Mouse (Mus musculus) brain, embryonic 14.5 days (tissue): ENCODE measurements at regions not wholly inside any gene's neighbourhood (a gene's known extent, or its start where the extent isn't known, plus 50 kb on each side); places are given as distances from the start of the nearest gene placed in this dataset.

Experiments
- CTCF ChIP-seq: fragments of 200-500 bp; IDR thresholded peaks from 2 replicates; pipeline ENCODE4 v1.5.1; 2012; ENCODE audit warnings: inconsistent platforms, mild to moderate bottlenecking, moderate library complexity, borderline replicate concordance; ENCODE audit not compliant: insufficient read depth, insufficient read length; ENCODE audit errors: extremely low read depth
- POLR2A ChIP-seq: fragments of 200-500 bp; IDR thresholded peaks from 2 replicates; pipeline ENCODE4 v1.6.1; 2012; ENCODE audit warnings: mild to moderate bottlenecking, inconsistent platforms, borderline replicate concordance; ENCODE audit not compliant: poor library complexity, insufficient read depth, insufficient read length, severe bottlenecking; ENCODE audit errors: extremely low read depth

DNA sequence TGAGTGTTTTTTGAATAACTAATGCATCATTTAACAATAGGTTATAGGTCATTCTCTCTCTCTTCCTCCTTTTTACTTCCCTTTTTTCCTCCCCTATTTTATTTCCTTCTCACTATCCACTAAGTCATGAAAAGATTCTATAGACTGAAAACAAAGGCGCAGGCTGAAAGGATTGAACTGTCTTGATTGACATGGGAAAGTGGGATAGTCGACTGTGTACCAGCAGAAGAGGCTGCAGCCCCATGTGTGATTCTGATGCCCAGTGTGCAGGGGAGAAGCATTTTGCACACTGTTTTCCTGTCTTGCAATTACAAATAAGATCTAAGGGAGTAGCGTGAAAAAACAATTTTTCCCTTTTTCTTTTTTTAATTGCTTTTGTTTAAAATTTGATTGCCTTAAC is 298.8 kb upstream of the Snrpn start:
- no peak for TF ChIP-seq CTCF
- no peak for TF ChIP-seq POLR2A
